ENCODE assay signal across 16 mouse cellular contexts in genomic region chr11:77884524-77885245, GRCm38 (mm10). TPM values are rescaled to one million over a fixed set of nuclear protein-coding genes. Genes with fewer than 3 reads are reported as not detected.
DNase-seq lines count a peak whose midpoint lies in the region; ATAC-seq lines count a peak whose summit lies in the region.
"Had no signal": no experiment of that assay in that cellular context is flagged by ENCODE, and none has a peak within 500 bp of the region (broad histone marks: within the 10 kb centered on the region; RNA-seq: fewer than 3 reads in every experiment).

No protein-coding gene starts in this region.

- H3K9me3 ChIP-seq in heart, embryonic 14.5 days (ENCODE audit: control insufficient read depth, low read length) = no peaks in the 10 kb centered on the region
- H3K9me3 ChIP-seq in hindbrain, embryonic 13.5 days = no peaks in the 10 kb centered on the region
- H3K9me3 ChIP-seq in midbrain, embryonic 14.5 days (ENCODE audit: control insufficient read depth, low read length) = no peaks in the 10 kb centered on the region
- H3K9me3 ChIP-seq: G1E; megakaryocyte, embryonic 14.5 days had no signal

- no peaks in the 10 kb centered on the region for H3K27me3 ChIP-seq in heart, embryonic 14.5 days (ENCODE audit: control insufficient read depth, insufficient read depth, low read length)
- peaks cover 30% of the 10 kb centered on the region for H3K27me3 ChIP-seq in hindbrain, embryonic 13.5 days
- H3K27me3 ChIP-seq in midbrain, embryonic 14.5 days (ENCODE audit: control insufficient read depth, insufficient read depth, low read length) = peaks cover 10% of the 10 kb centered on the region; the same call in 1 of the 2 replicates

- H3K36me3 ChIP-seq in heart, embryonic 14.5 days (ENCODE audit: control insufficient read depth, insufficient read depth, low read length) = no peaks in the 10 kb centered on the region
- H3K36me3 ChIP-seq in hindbrain, embryonic 13.5 days = no peaks in the 10 kb centered on the region
- no peaks in the 10 kb centered on the region for H3K36me3 ChIP-seq in midbrain, embryonic 14.5 days (ENCODE audit: control insufficient read depth, insufficient read depth, low read length)
- H3K36me3 ChIP-seq: G1E had no signal

- peak overlapping the region; percentile 43 for H3K4me2 ChIP-seq in heart, embryonic 14.5 days (ENCODE audit: low read length)
- no peak overlapping the region; the same call in 1 of the 2 replicates for H3K4me2 ChIP-seq in hindbrain, embryonic 13.5 days
- H3K4me2 ChIP-seq in midbrain, embryonic 14.5 days (ENCODE audit: low read length) = peak overlapping the region; percentile 21; the same call in 1 of the 2 replicates

- peak overlapping the region; percentile 83 for H3K27ac ChIP-seq in heart, embryonic 14.5 days (replicated peaks in 1 of 2; ENCODE audit: control insufficient read depth in 1 of 2, insufficient read depth in 1 of 2, low read depth in 2 of 2, low read length in 2 of 2)
- H3K27ac ChIP-seq in hindbrain, embryonic 13.5 days = peak overlapping the region; percentile 91
- H3K27ac ChIP-seq in midbrain, embryonic 14.5 days (replicated peaks; ENCODE audit: low read depth, low read length) = peak overlapping the region; percentile 85
- H3K27ac ChIP-seq: liver, embryonic 14.5 days had no signal

- intact Hi-C loops in heart, postnatal 25 days (cut with DNase I) = no loop called here

- WGBS in heart, embryonic 14.5 days = 28% methylated on average over 10 of the region's 10 CpGs
- 36% methylated on average over 10 of the region's 10 CpGs for WGBS in hindbrain, embryonic 13.5 days
- 12% methylated on average over 10 of the region's 10 CpGs for WGBS in midbrain, embryonic 14.5 days

- no peak for ATAC-seq in heart, embryonic 14.5 days (ENCODE audit: insufficient number of reproducible peaks, insufficient read depth, low FRiP score, low read depth)
- no peak for ATAC-seq in hindbrain, embryonic 13.5 days (ENCODE audit: low FRiP score)
- peak; percentile 34; the same call in 1 of the 2 replicates for ATAC-seq in midbrain, embryonic 14.5 days (ENCODE audit: low FRiP score, low TSS enrichment)

- no peak for DNase-seq in heart, postnatal 25 days (ENCODE audit: low spot score)
- DNase-seq in ZHBTc4 (ENCODE audit: low read depth, low spot score) = peak; percentile 88
- DNase-seq in midbrain, embryonic 14.5 days = no peak
- DNase-seq in spleen, postnatal 4 days (ENCODE audit: low spot score in 2 of 2) = no peak
- no peak for DNase-seq in thymus, adult 18-20 months
- no peak for DNase-seq in thymus, postnatal 0 days (ENCODE audit: low spot score)
- DNase-seq: adrenal gland, postnatal 10 days; cerebellum, adult 11-12 months; gastrocnemius, postnatal 14 days; right cerebral cortex, adult 18-20 months; thymus, postnatal 14 days had no signal

- peak overlapping the region in 1 of 2 experiments; percentile 10; a peak in 1 of 4 replicates for H3K4me3 ChIP-seq in heart, embryonic 14.5 days (ENCODE audit: control insufficient read depth in 1 of 2, insufficient read depth in 1 of 2, low read depth in 1 of 2, low read length in 2 of 2)
- no peak overlapping the region for H3K4me3 ChIP-seq in hindbrain, embryonic 13.5 days
- H3K4me3 ChIP-seq in midbrain, embryonic 14.5 days (replicated peaks; ENCODE audit: low read depth, low read length) = no peak overlapping the region
- H3K4me3 ChIP-seq: megakaryocyte, embryonic 14.5 days had no signal

- peaks cover 30 to 40% of the 10 kb centered on the region in 2 experiments for H3K4me1 ChIP-seq in heart, embryonic 14.5 days (ENCODE audit: control insufficient read depth in 2 of 2, insufficient read depth in 2 of 2, low read length in 2 of 2)
- peaks cover 76% of the 10 kb centered on the region for H3K4me1 ChIP-seq in hindbrain, embryonic 13.5 days (replicated peaks)
- peaks cover 50% of the 10 kb centered on the region for H3K4me1 ChIP-seq in midbrain, embryonic 14.5 days (ENCODE audit: control insufficient read depth, insufficient read depth, low read length)

- H3K9ac ChIP-seq in heart, embryonic 14.5 days (ENCODE audit: low read length) = peak overlapping the region; percentile 44
- peak overlapping the region; percentile 1; the same call in 1 of the 2 replicates for H3K9ac ChIP-seq in hindbrain, embryonic 13.5 days
- no peak overlapping the region for H3K9ac ChIP-seq in midbrain, embryonic 14.5 days (replicated peaks; ENCODE audit: low read length)
- H3K9ac ChIP-seq: liver, embryonic 14.5 days had no signal

RNA-seq across cellular contexts. Expression of gene Pipox, which starts 9.2 kb away (rescaled TPM):
- 3.8 and 3.9 TPM in 2 replicates for polyA plus RNA-seq in heart, embryonic 14.5 days (2014; fragmentation: Nextera tagmentation; extraction: Ambion mirVana)
- total RNA-seq in heart, postnatal 25 days (2021) = 1 to 10 TPM in 1 of 2 experiments, under 1 TPM in 1; 0.52 to 1.3 TPM
- 4.2 and 6.6 TPM in 2 replicates for polyA plus RNA-seq in hindbrain, embryonic 13.5 days (2015; fragmentation: Nextera tagmentation; extraction: Ambion mirVana)
- 4.0 and 4.2 TPM in 2 replicates for polyA plus RNA-seq in midbrain, embryonic 14.5 days (2014; fragmentation: Nextera tagmentation; extraction: Ambion mirVana)
- polyA plus RNA-seq in thymus, postnatal 0 days (2015; fragmentation: Nextera tagmentation; extraction: Ambion mirVana) = 2.8 TPM in 2 replicates
- total RNA-seq: G1E had no signal
- polyA plus RNA-seq: G1E had no signal

RNA-seq across cellular contexts. Expression of gene Sez6, which starts 45.9 kb away (rescaled TPM):
- polyA plus RNA-seq in heart, embryonic 14.5 days (2014; fragmentation: Nextera tagmentation; extraction: Ambion mirVana) = 0.15 TPM in 1 of 2 replicates, not detected in the other
- under 1 TPM; 0.21 to 0.22 TPM for total RNA-seq in heart, postnatal 25 days (2021)
- polyA plus RNA-seq in hindbrain, embryonic 13.5 days (2015; fragmentation: Nextera tagmentation; extraction: Ambion mirVana) = 112 and 121 TPM in 2 replicates
- 121 and 124 TPM in 2 replicates for polyA plus RNA-seq in midbrain, embryonic 14.5 days (2014; fragmentation: Nextera tagmentation; extraction: Ambion mirVana)
- 0.26 TPM in 2 replicates for polyA plus RNA-seq in thymus, postnatal 0 days (2015; fragmentation: Nextera tagmentation; extraction: Ambion mirVana)

Comparison
In these comparisons a context has a peak if more than half of its experiments do, and no peak if none do; other contexts are left out.
1. RNA of gene Sez6, which starts 45.9 kb away (polyA plus RNA-seq): 121 to 124 TPM in midbrain, embryonic 14.5 days and 112 to 121 TPM in hindbrain, embryonic 13.5 days; 0.26 TPM in thymus, postnatal 0 days and 0.15 TPM in heart, embryonic 14.5 days; every median in the first group is over 10 times any median in the second.
2. Peak in every context shown above with its lines, with median percentiles within 50 percentile points of each other: H3K27ac ChIP-seq.